Mouse (Mus musculus) neural tube, embryonic 11.5 days (tissue): ENCODE measurements at regions not wholly inside any gene's neighbourhood (a gene's known extent, or its start where the extent isn't known, plus 50 kb on each side); places are given as distances from the start of the nearest gene placed in this dataset.

Experiments
- ATAC-seq: fragments of 200-750 bp; cut with Nextera tagmentation; 2 replicates; pipeline ENCODE4 v1.8.0; 2017; ENCODE audit warnings: moderate number of reproducible peaks, mild to moderate bottlenecking, moderate TSS enrichment, moderate library complexity; ENCODE audit not compliant: insufficient read depth, low FRiP score, low TSS enrichment
- DNase-seq: peaks from one replicate; pipeline ENCODE4 v3.0.0-alpha.2; 2015; ENCODE audit warnings: low spot score
- H3K27ac ChIP-seq: fragments of 300-500 bp; sonication (generic); 2 replicates; pipeline ENCODE4 v1.5.1; 2014; ENCODE audit warnings: low read depth, mild to moderate bottlenecking, low read length
- H3K27me3 ChIP-seq: fragments of 300-500 bp; sonication (generic); 2 replicates; pipeline ENCODE4 v1.6.1; 2014; ENCODE audit warnings: mild to moderate bottlenecking, low read length, mixed read lengths; ENCODE audit not compliant: control insufficient read depth, insufficient read depth
- H3K36me3 ChIP-seq: fragments of 300-500 bp; sonication (generic); 2 replicates; pipeline ENCODE4 v1.6.1; 2014; ENCODE audit warnings: mild to moderate bottlenecking, low read length, moderate library complexity, mixed read lengths; ENCODE audit not compliant: control insufficient read depth, insufficient read depth
- H3K4me1 ChIP-seq: fragments of 300-500 bp; sonication (generic); 2 replicates; pipeline ENCODE4 v1.6.1; 2014; ENCODE audit warnings: low read length, mixed read lengths; ENCODE audit not compliant: control insufficient read depth, insufficient read depth
- H3K4me2 ChIP-seq: fragments of 300-500 bp; sonication (generic); 2 replicates; pipeline ENCODE4 v1.6.1; 2014; ENCODE audit warnings: low read depth, mild to moderate bottlenecking, moderate library complexity
- H3K4me3 ChIP-seq: fragments of 300-500 bp; sonication (generic); 2 replicates; pipeline ENCODE4 v1.5.1; 2014; ENCODE audit warnings: low read depth, low read length
- H3K9ac ChIP-seq: fragments of 300-500 bp; sonication (generic); 2 replicates; pipeline ENCODE4 v1.6.1; 2014; ENCODE audit warnings: mild to moderate bottlenecking, low read length
- H3K9me3 ChIP-seq: fragments of 300-500 bp; sonication (generic); 2 replicates; pipeline ENCODE4 v1.6.1; 2016; ENCODE audit warnings: low read length; ENCODE audit not compliant: control insufficient read depth
- WGBS: fragments of 180-500 bp; shearing (Covaris S2); extraction: QIAGEN DNeasy Blood & Tissue Kit; methylation state at CpG from one replicate; pipeline ENCODE4 v1.1.7; 2014; 5-methylcytosine and 5-hydroxymethylcytosine counted together

DNA sequence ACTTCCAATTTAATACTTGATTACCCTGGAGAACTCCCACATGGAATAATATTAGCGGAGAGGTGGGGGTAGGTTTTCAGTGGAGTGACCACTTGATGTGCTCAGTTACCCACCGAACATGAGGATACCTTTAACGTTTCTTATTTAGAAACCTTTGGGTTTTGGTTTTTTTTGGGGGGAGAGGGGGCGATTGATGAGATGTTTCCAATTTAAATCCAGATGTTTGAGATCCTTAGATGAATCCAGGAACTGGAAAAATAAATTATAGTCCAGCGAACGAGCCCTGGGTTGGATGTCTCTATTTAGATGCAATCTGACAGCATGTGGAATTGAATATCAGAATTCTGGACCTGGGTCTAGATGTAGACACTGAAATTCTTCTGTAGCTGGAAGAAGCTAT lies 393.4 kb downstream of the Cd83 start:
- Histone ChIP-seq H3K9ac (no peak overlapping the region), H3K36me3 (no peaks in the 10 kb centered on the region; the same call in 1 of the 2 replicates), H3K4me3 (no peak overlapping the region), H3K9me3 (no peaks in the 10 kb centered on the region), H3K27me3 (no peaks in the 10 kb centered on the region), H3K27ac (no peak overlapping the region), H3K4me2 (no peak overlapping the region), H3K4me1 (peaks cover 3% of the 10 kb centered on the region; the same call in 1 of the 2 replicates)
- DNase-seq (no peak), ATAC-seq (no peak)
- WGBS: 81% methylated on average over 6 of the region's 6 CpGs

- H3K4me2 ChIP-seq: no peak overlapping the region
- H3K9me3 ChIP-seq: no peaks in the 10 kb centered on the region
- no peak overlapping the region for H3K9ac ChIP-seq
- ATAC-seq: no peak
- DNase-seq: no peak
- peaks cover 3% of the 10 kb centered on the region; the same call in 1 of the 2 replicates for H3K4me1 ChIP-seq
- no peaks in the 10 kb centered on the region for H3K27me3 ChIP-seq
- WGBS: 80% methylated on average over 3 of the region's 3 CpGs
- no peaks in the 10 kb centered on the region; the same call in 1 of the 2 replicates for H3K36me3 ChIP-seq
- no peak overlapping the region for H3K4me3 ChIP-seq
- H3K27ac ChIP-seq: no peak overlapping the region
These were observed 395.8 kb downstream of the Cd83 start for GRCm38 (mm10) chr13:44180384-44180783.

GRCm38 (mm10) chr13:44182544-44183191 lies 398.1 kb downstream of the Cd83 start:
- peak; percentile 52 for DNase-seq
- ATAC-seq: 0 out of 2 replicates have a peak, but pooled peaks have one; percentile 48
- H3K4me3 ChIP-seq: no peak overlapping the region
- H3K27me3 ChIP-seq: no peaks in the 10 kb centered on the region
- no peak overlapping the region for H3K4me2 ChIP-seq
- H3K27ac ChIP-seq: 0 out of 2 replicates have a peak overlapping the region, but pooled peaks have one; percentile 0
- H3K9ac ChIP-seq: no peak overlapping the region
- H3K36me3 ChIP-seq: no peaks in the 10 kb centered on the region; the same call in 1 of the 2 replicates
- no peaks in the 10 kb centered on the region for H3K9me3 ChIP-seq
- peaks cover 3% of the 10 kb centered on the region; the same call in 1 of the 2 replicates for H3K4me1 ChIP-seq
- 22% methylated on average over 15 of the region's 15 CpGs for WGBS

DNA sequence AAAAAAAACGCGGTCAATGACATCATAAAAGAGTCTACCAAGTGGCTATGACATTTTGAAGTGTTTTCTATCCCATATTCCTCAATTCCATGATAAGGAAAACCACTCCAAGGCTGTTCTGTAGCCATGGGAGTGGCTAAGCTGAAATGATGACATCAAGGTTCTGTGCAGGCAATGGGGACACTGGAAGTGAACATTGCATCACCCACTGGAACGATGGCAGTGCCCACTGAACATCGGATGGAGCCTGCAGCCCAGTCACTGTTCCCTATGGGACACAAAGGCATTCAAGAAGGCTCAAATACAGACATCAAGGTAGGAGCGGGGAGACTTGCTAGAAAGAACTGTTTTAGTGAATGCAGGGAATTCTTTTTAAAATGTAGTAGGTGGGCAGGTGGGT lies 410.8 kb downstream of the Cd83 start:
- no peak for ATAC-seq

GRCm38 (mm10) chr13:44206042-44206441 lies 421.5 kb downstream of the Cd83 start:
- Histone ChIP-seq H3K27me3 (0 out of 2 replicates have a peak, but pooled peaks cover 2% of the 10 kb centered on the region), H3K4me3 (no peak overlapping the region), H3K36me3 (no peaks in the 10 kb centered on the region), H3K9ac (no peak overlapping the region), H3K9me3 (no peaks in the 10 kb centered on the region), H3K4me2 (no peak overlapping the region), H3K27ac (no peak overlapping the region), H3K4me1 (peaks cover 13% of the 10 kb centered on the region)
- ATAC-seq (no peak), DNase-seq (no peak)
- 66% methylated on average over 4 of the region's 4 CpGs for WGBS

More for the DNA sequence above, 410.8 kb downstream of the Cd83 start:
- H3K27me3 ChIP-seq: no peaks in the 10 kb centered on the region
- 90% methylated on average over 5 of the region's 5 CpGs for WGBS
- H3K27ac ChIP-seq: no peak overlapping the region
- no peak overlapping the region for H3K9ac ChIP-seq
- H3K9me3 ChIP-seq: no peaks in the 10 kb centered on the region
- no peak overlapping the region for H3K4me3 ChIP-seq
- no peaks in the 10 kb centered on the region for H3K36me3 ChIP-seq
- DNase-seq: no peak
- no peak overlapping the region for H3K4me2 ChIP-seq
- H3K4me1 ChIP-seq: no peaks in the 10 kb centered on the region; the same call in 1 of the 2 replicates

DNA sequence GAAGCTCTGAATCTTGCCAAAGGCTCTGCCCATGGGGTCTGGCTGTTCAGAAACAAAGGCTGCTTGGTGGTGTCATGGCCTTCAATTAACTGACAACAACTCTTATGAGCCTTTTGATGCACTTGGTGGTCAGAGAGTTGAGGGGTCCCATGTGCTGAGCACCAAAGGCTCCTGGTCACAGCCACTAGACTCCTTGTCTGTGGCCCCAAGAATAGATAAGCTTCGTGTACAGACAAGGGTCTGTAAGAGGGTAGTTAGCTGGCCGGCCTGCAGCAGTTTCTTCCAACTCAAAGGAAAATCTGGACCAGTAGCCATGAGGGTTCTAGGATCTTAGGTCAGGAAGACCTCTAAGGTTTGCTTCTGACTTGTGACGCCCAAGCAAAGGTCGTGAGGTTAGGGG lies 421.9 kb downstream of the Cd83 start:
- Histone ChIP-seq H3K9me3 (no peaks in the 10 kb centered on the region), H3K27me3 (0 out of 2 replicates have a peak, but pooled peaks cover 2% of the 10 kb centered on the region), H3K27ac (no peak overlapping the region), H3K9ac (no peak overlapping the region), H3K4me1 (peaks cover 13% of the 10 kb centered on the region), H3K36me3 (no peaks in the 10 kb centered on the region), H3K4me3 (no peak overlapping the region), H3K4me2 (no peak overlapping the region)
- no peak for DNase-seq
- ATAC-seq: no peak
- WGBS: 91% methylated on average over 4 of the region's 4 CpGs

- H3K4me3 ChIP-seq: no peak overlapping the region
- H3K4me1 ChIP-seq: peaks cover 13% of the 10 kb centered on the region
- H3K27ac ChIP-seq: no peak overlapping the region
- H3K9ac ChIP-seq: no peak overlapping the region
- H3K36me3 ChIP-seq: no peaks in the 10 kb centered on the region
- 66% methylated on average over 11 of the region's 11 CpGs for WGBS
- H3K9me3 ChIP-seq: no peaks in the 10 kb centered on the region
- DNase-seq: no peak
- 0 out of 2 replicates have a peak, but pooled peaks cover 2% of the 10 kb centered on the region for H3K27me3 ChIP-seq
- no peak for ATAC-seq
- H3K4me2 ChIP-seq: no peak overlapping the region
These were observed 422.9 kb downstream of the Cd83 start for GRCm38 (mm10) chr13:44207400-44208005.

GRCm38 (mm10) chr13:44209036-44209435 lies 424.5 kb downstream of the Cd83 start:
- 0 out of 2 replicates have a peak, but pooled peaks cover 2% of the 10 kb centered on the region for H3K27me3 ChIP-seq

DNA sequence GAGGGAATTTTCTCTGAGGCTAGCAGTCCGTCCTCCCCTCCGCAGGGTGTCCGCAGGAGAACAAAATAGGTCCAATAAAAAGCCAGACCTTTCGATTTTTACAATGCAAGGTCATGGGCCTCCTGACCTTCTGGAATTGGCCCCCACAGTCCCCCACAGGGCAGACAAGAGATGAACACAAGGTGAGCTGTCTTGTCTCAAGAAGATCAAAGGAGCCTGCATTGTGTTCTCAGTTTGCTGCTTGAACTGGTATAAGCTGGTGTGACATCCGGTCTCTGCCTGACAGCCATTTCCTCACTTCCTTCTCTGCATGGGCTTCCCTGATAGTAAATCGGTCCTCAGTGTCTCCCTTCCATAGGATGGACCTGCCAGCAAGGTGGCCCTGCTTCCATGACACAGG lies 425.5 kb downstream of the Cd83 start:
- no peak for DNase-seq
- Histone ChIP-seq H3K4me1 (peaks cover 17% of the 10 kb centered on the region), H3K27ac (no peak overlapping the region), H3K4me3 (no peak overlapping the region), H3K27me3 (0 out of 2 replicates have a peak, but pooled peaks cover 2% of the 10 kb centered on the region), H3K4me2 (no peak overlapping the region), H3K9ac (no peak overlapping the region), H3K9me3 (no peaks in the 10 kb centered on the region), H3K36me3 (no peaks in the 10 kb centered on the region)
- ATAC-seq: no peak
- 3% methylated on average over 6 of the region's 6 CpGs for WGBS

More at GRCm38 (mm10) chr13:44209036-44209435, 424.5 kb downstream of the Cd83 start:
- peaks cover 15% of the 10 kb centered on the region for H3K4me1 ChIP-seq
- no peaks in the 10 kb centered on the region for H3K36me3 ChIP-seq
- ATAC-seq (no peak), DNase-seq (peak; percentile 54)
- no peaks in the 10 kb centered on the region for H3K9me3 ChIP-seq
- H3K4me2 ChIP-seq: no peak overlapping the region
- H3K9ac ChIP-seq: no peak overlapping the region
- H3K4me3 ChIP-seq: no peak overlapping the region
- no peak overlapping the region for H3K27ac ChIP-seq
- WGBS: 2% methylated on average over 11 of the region's 11 CpGs
